Mouse (Mus musculus) activated CD4-positive, CD25-positive, alpha-beta regulatory T cell, adult 4 months (primary cell): ENCODE results near the gene 2610028H24Rik. TPM values are rescaled to one million over a fixed set of nuclear protein-coding genes. Genes with fewer than 3 reads are reported as not detected.

ENCODE experiments used
- ATAC-seq: one replicate; pipeline ENCODE4 v1.8.0; 2017
- polyA plus RNA-seq, 2 experiments: library from polyadenylated mRNA; unstranded; fragments of 100-300 nt; shearing (Covaris generic); gene quantifications; one replicate each; pipeline ENCODE4 v1.2.1; 2017

Gene 2610028H24Rik
- polyA plus RNA-seq, 2 experiments from 2014 or later, result not detected

GRCm38 (mm10) chr10:76489205-76489604, 40.3 kb downstream of the 2610028H24Rik start:
- no peak for ATAC-seq

GRCm38 (mm10) chr10:76493527-76493926, 44.6 kb downstream of the 2610028H24Rik start:
- no peak for ATAC-seq

- ATAC-seq, result no peak
Observed at GRCm38 (mm10) chr10:76495501-76495900, 46.6 kb downstream of the 2610028H24Rik start.

GRCm38 (mm10) chr10:76496366-76496765, 47.5 kb downstream of the 2610028H24Rik start:
- ATAC-seq, result no peak

- ATAC-seq, result no peak
Observed at GRCm38 (mm10) chr10:76497522-76497921, 48.6 kb downstream of the 2610028H24Rik start.

- no peak for ATAC-seq
Observed at GRCm38 (mm10) chr10:76504271-76504943, 55.5 kb downstream of the 2610028H24Rik start.

- no peak for ATAC-seq
Observed at GRCm38 (mm10) chr10:76505865-76506264, 57.0 kb downstream of the 2610028H24Rik start.

Other genes with a start within 250 kb of the 2610028H24Rik start
- gene Prmt2, start 211.2 kb upstream of the 2610028H24Rik start, polyA plus RNA-seq, result 10 to 100 TPM; 21.6 to 23.1 TPM
- gene S100b, start 195.2 kb upstream of the 2610028H24Rik start, polyA plus RNA-seq, result not detected
- 1 to 10 TPM; 1.3 to 1.8 TPM for gene Dip2a, start 103.8 kb upstream of the 2610028H24Rik start, polyA plus RNA-seq
- gene AC141477.1, start 8.6 kb upstream of the 2610028H24Rik start, polyA plus RNA-seq, result 1 to 10 TPM in 1 of 2 experiments, not detected in 1; 3.0 TPM
- gene Pcnt, start 6.3 kb upstream of the 2610028H24Rik start, polyA plus RNA-seq, result 10 to 100 TPM; 12.5 to 13.3 TPM
- gene Mcm3ap, start 19.8 kb downstream of the 2610028H24Rik start, polyA plus RNA-seq, result 10 to 100 TPM; 41.6 to 57.9 TPM
- 1 to 10 TPM; 2.6 to 3.0 TPM for gene Ybey, start 20.0 kb downstream of the 2610028H24Rik start, polyA plus RNA-seq
- gene Lss, start 82.5 kb downstream of the 2610028H24Rik start, polyA plus RNA-seq, result 10 to 100 TPM in 1 of 2 experiments, 1 to 10 TPM in 1; 8.5 to 13.7 TPM
- not detected for gene Spatc1l, start 113.2 kb downstream of the 2610028H24Rik start, polyA plus RNA-seq
- not detected for gene Ftcd, start 126.6 kb downstream of the 2610028H24Rik start, polyA plus RNA-seq
- under 1 TPM in 1 of 2 experiments, not detected in 1; 0.13 TPM for gene Col6a2, start 174.5 kb downstream of the 2610028H24Rik start, polyA plus RNA-seq